Mouse (Mus musculus): ENCODE results near the gene Usp48. TPM values are rescaled to one million over a fixed set of nuclear protein-coding genes. Genes with fewer than 3 reads are reported as not detected.

Gene Usp48
- polyA plus RNA-seq, 1 experiment from 2014 or later: 39.5 TPM

GRCm38 (mm10) chr4:137633394-137633793 is 39.8 kb downstream of the Usp48 start:
- WGBS: 85% methylated on average over 4 of the region's 4 CpGs
- H3K27me3 ChIP-seq (ENCODE audit: control insufficient read depth, insufficient read depth, low read length): no peaks in the 10 kb centered on the region
- ATAC-seq (ENCODE audit: insufficient number of reproducible peaks, insufficient read depth, low FRiP score, low read depth): no peak
- H3K9ac ChIP-seq (ENCODE audit: low read length): no peak overlapping the region
- no peak overlapping the region for H3K27ac ChIP-seq (replicated peaks in 1 of 2; ENCODE audit: control insufficient read depth in 1 of 2, insufficient read depth in 1 of 2, low read depth in 2 of 2, low read length in 2 of 2)
- H3K4me3 ChIP-seq (ENCODE audit: control insufficient read depth in 1 of 2, insufficient read depth in 1 of 2, low read depth in 1 of 2, low read length in 2 of 2): no peak overlapping the region
- no peaks in the 10 kb centered on the region for H3K9me3 ChIP-seq (ENCODE audit: control insufficient read depth, low read length)
- H3K4me2 ChIP-seq (ENCODE audit: low read length): no peak overlapping the region
- H3K36me3 ChIP-seq (ENCODE audit: control insufficient read depth, insufficient read depth, low read length): peaks cover 97% of the 10 kb centered on the region
- peaks cover 3 to 6% of the 10 kb centered on the region in 2 experiments; a peak in 3 of 4 replicates for H3K4me1 ChIP-seq (ENCODE audit: control insufficient read depth in 2 of 2, insufficient read depth in 2 of 2, low read length in 2 of 2)

GRCm38 (mm10) chr4:137636597-137636996 is 43.0 kb downstream of the Usp48 start:
- Histone ChIP-seq H3K4me1 (ENCODE audit: control insufficient read depth in 2 of 2, insufficient read depth in 2 of 2, low read length in 2 of 2) (peaks cover 1 to 5% of the 10 kb centered on the region in 2 experiments; a peak in 3 of 4 replicates), H3K36me3 (ENCODE audit: control insufficient read depth, insufficient read depth, low read length) (peaks cover 94% of the 10 kb centered on the region), H3K27me3 (ENCODE audit: control insufficient read depth, insufficient read depth, low read length) (no peaks in the 10 kb centered on the region), H3K9me3 (ENCODE audit: control insufficient read depth, low read length) (no peaks in the 10 kb centered on the region), H3K27ac (replicated peaks in 1 of 2; ENCODE audit: control insufficient read depth in 1 of 2, insufficient read depth in 1 of 2, low read depth in 2 of 2, low read length in 2 of 2) (no peak overlapping the region), H3K9ac (ENCODE audit: low read length) (no peak overlapping the region), H3K4me2 (ENCODE audit: low read length) (no peak overlapping the region), H3K4me3 (ENCODE audit: control insufficient read depth in 1 of 2, insufficient read depth in 1 of 2, low read depth in 1 of 2, low read length in 2 of 2) (no peak overlapping the region)
- ATAC-seq (ENCODE audit: insufficient number of reproducible peaks, insufficient read depth, low FRiP score, low read depth): no peak
- 90% methylated on average over 3 of the region's 3 CpGs for WGBS

- WGBS: 73% methylated on average over 5 of the region's 5 CpGs
- Histone ChIP-seq H3K36me3 (ENCODE audit: control insufficient read depth, insufficient read depth, low read length) (peaks cover 82% of the 10 kb centered on the region), H3K9ac (ENCODE audit: low read length) (no peak overlapping the region), H3K9me3 (ENCODE audit: control insufficient read depth, low read length) (no peaks in the 10 kb centered on the region), H3K4me3 (ENCODE audit: control insufficient read depth in 1 of 2, insufficient read depth in 1 of 2, low read depth in 1 of 2, low read length in 2 of 2) (no peak overlapping the region), H3K27ac (replicated peaks in 1 of 2; ENCODE audit: control insufficient read depth in 1 of 2, insufficient read depth in 1 of 2, low read depth in 2 of 2, low read length in 2 of 2) (no peak overlapping the region), H3K4me1 (ENCODE audit: control insufficient read depth in 2 of 2, insufficient read depth in 2 of 2, low read length in 2 of 2) (no peaks in the 10 kb centered on the region), H3K27me3 (ENCODE audit: control insufficient read depth, insufficient read depth, low read length) (no peaks in the 10 kb centered on the region), H3K4me2 (ENCODE audit: low read length) (no peak overlapping the region)
- ATAC-seq (ENCODE audit: insufficient number of reproducible peaks, insufficient read depth, low FRiP score, low read depth): no peak
These were observed 48.0 kb downstream of the Usp48 start for GRCm38 (mm10) chr4:137641556-137641955.

- ATAC-seq (ENCODE audit: insufficient number of reproducible peaks, insufficient read depth, low FRiP score, low read depth): no peak
These were observed 48.5 kb downstream of the Usp48 start for GRCm38 (mm10) chr4:137642101-137642500.

GRCm38 (mm10) chr4:137643459-137643858 is 49.9 kb downstream of the Usp48 start:
- peaks cover 82% of the 10 kb centered on the region for H3K36me3 ChIP-seq (ENCODE audit: control insufficient read depth, insufficient read depth, low read length)
- no peak overlapping the region for H3K4me2 ChIP-seq (ENCODE audit: low read length)
- no peak overlapping the region for H3K4me3 ChIP-seq (ENCODE audit: control insufficient read depth in 1 of 2, insufficient read depth in 1 of 2, low read depth in 1 of 2, low read length in 2 of 2)
- H3K27me3 ChIP-seq (ENCODE audit: control insufficient read depth, insufficient read depth, low read length): no peaks in the 10 kb centered on the region
- ATAC-seq (ENCODE audit: insufficient number of reproducible peaks, insufficient read depth, low FRiP score, low read depth): no peak
- H3K9me3 ChIP-seq (ENCODE audit: control insufficient read depth, low read length): no peaks in the 10 kb centered on the region
- WGBS: 83% methylated on average over 2 of the region's 2 CpGs
- H3K27ac ChIP-seq (replicated peaks in 1 of 2; ENCODE audit: control insufficient read depth in 1 of 2, insufficient read depth in 1 of 2, low read depth in 2 of 2, low read length in 2 of 2): no peak overlapping the region
- no peaks in the 10 kb centered on the region for H3K4me1 ChIP-seq (ENCODE audit: control insufficient read depth in 2 of 2, insufficient read depth in 2 of 2, low read length in 2 of 2)
- no peak overlapping the region for H3K9ac ChIP-seq (ENCODE audit: low read length)

More at GRCm38 (mm10) chr4:137642101-137642500, 48.5 kb downstream of the Usp48 start:
- H3K27me3 ChIP-seq (ENCODE audit: control insufficient read depth, insufficient read depth, low read length): no peaks in the 10 kb centered on the region
- no peak overlapping the region for H3K4me2 ChIP-seq (ENCODE audit: low read length)
- no peak overlapping the region for H3K9ac ChIP-seq (ENCODE audit: low read length)
- H3K36me3 ChIP-seq (ENCODE audit: control insufficient read depth, insufficient read depth, low read length): peaks cover 82% of the 10 kb centered on the region
- H3K4me3 ChIP-seq (ENCODE audit: control insufficient read depth in 1 of 2, insufficient read depth in 1 of 2, low read depth in 1 of 2, low read length in 2 of 2): no peak overlapping the region
- H3K9me3 ChIP-seq (ENCODE audit: control insufficient read depth, low read length): no peaks in the 10 kb centered on the region
- 95% methylated on average over 2 of the region's 2 CpGs for WGBS
- H3K4me1 ChIP-seq (ENCODE audit: control insufficient read depth in 2 of 2, insufficient read depth in 2 of 2, low read length in 2 of 2): no peaks in the 10 kb centered on the region
- no peak overlapping the region for H3K27ac ChIP-seq (replicated peaks in 1 of 2; ENCODE audit: control insufficient read depth in 1 of 2, insufficient read depth in 1 of 2, low read depth in 2 of 2, low read length in 2 of 2)

- no peak overlapping the region for H3K4me3 ChIP-seq (ENCODE audit: control insufficient read depth in 1 of 2, insufficient read depth in 1 of 2, low read depth in 1 of 2, low read length in 2 of 2)
These were observed 52.7 kb downstream of the Usp48 start for GRCm38 (mm10) chr4:137646262-137646661.

GRCm38 (mm10) chr4:137647648-137648047 is 54.1 kb downstream of the Usp48 start:
- ATAC-seq (ENCODE audit: insufficient number of reproducible peaks, insufficient read depth, low FRiP score, low read depth): no peak
- Histone ChIP-seq H3K36me3 (ENCODE audit: control insufficient read depth, insufficient read depth, low read length) (peaks cover 93% of the 10 kb centered on the region), H3K4me1 (ENCODE audit: control insufficient read depth in 2 of 2, insufficient read depth in 2 of 2, low read length in 2 of 2) (no peaks in the 10 kb centered on the region), H3K27me3 (ENCODE audit: control insufficient read depth, insufficient read depth, low read length) (no peaks in the 10 kb centered on the region), H3K4me3 (ENCODE audit: control insufficient read depth in 1 of 2, insufficient read depth in 1 of 2, low read depth in 1 of 2, low read length in 2 of 2) (no peak overlapping the region), H3K9ac (ENCODE audit: low read length) (no peak overlapping the region), H3K4me2 (ENCODE audit: low read length) (no peak overlapping the region), H3K27ac (replicated peaks in 1 of 2; ENCODE audit: control insufficient read depth in 1 of 2, insufficient read depth in 1 of 2, low read depth in 2 of 2, low read length in 2 of 2) (no peak overlapping the region), H3K9me3 (ENCODE audit: control insufficient read depth, low read length) (no peaks in the 10 kb centered on the region)
- WGBS: 81% methylated on average over 6 of the region's 6 CpGs

More at GRCm38 (mm10) chr4:137646262-137646661, 52.7 kb downstream of the Usp48 start:
- Histone ChIP-seq H3K4me2 (ENCODE audit: low read length) (no peak overlapping the region), H3K9ac (ENCODE audit: low read length) (no peak overlapping the region), H3K36me3 (ENCODE audit: control insufficient read depth, insufficient read depth, low read length) (peaks cover 83% of the 10 kb centered on the region), H3K27me3 (ENCODE audit: control insufficient read depth, insufficient read depth, low read length) (no peaks in the 10 kb centered on the region), H3K27ac (replicated peaks in 1 of 2; ENCODE audit: control insufficient read depth in 1 of 2, insufficient read depth in 1 of 2, low read depth in 2 of 2, low read length in 2 of 2) (no peak overlapping the region), H3K9me3 (ENCODE audit: control insufficient read depth, low read length) (no peaks in the 10 kb centered on the region), H3K4me1 (ENCODE audit: control insufficient read depth in 2 of 2, insufficient read depth in 2 of 2, low read length in 2 of 2) (no peaks in the 10 kb centered on the region)
- no peak for ATAC-seq (ENCODE audit: insufficient number of reproducible peaks, insufficient read depth, low FRiP score, low read depth)

- H3K27me3 ChIP-seq (ENCODE audit: control insufficient read depth, insufficient read depth, low read length): no peaks in the 10 kb centered on the region
- 93% methylated on average over 9 of the region's 9 CpGs for WGBS
- no peak overlapping the region for H3K9ac ChIP-seq (ENCODE audit: low read length)
- H3K4me3 ChIP-seq (ENCODE audit: control insufficient read depth in 1 of 2, insufficient read depth in 1 of 2, low read depth in 1 of 2, low read length in 2 of 2): no peak overlapping the region
- no peak overlapping the region for H3K4me2 ChIP-seq (ENCODE audit: low read length)
- peaks cover 94% of the 10 kb centered on the region for H3K36me3 ChIP-seq (ENCODE audit: control insufficient read depth, insufficient read depth, low read length)
- ATAC-seq (ENCODE audit: insufficient number of reproducible peaks, insufficient read depth, low FRiP score, low read depth): no peak
- no peaks in the 10 kb centered on the region for H3K4me1 ChIP-seq (ENCODE audit: control insufficient read depth in 2 of 2, insufficient read depth in 2 of 2, low read length in 2 of 2)
- no peak overlapping the region for H3K27ac ChIP-seq (replicated peaks in 1 of 2; ENCODE audit: control insufficient read depth in 1 of 2, insufficient read depth in 1 of 2, low read depth in 2 of 2, low read length in 2 of 2)
- no peaks in the 10 kb centered on the region for H3K9me3 ChIP-seq (ENCODE audit: control insufficient read depth, low read length)
These were observed 54.7 kb downstream of the Usp48 start for GRCm38 (mm10) chr4:137648230-137648629.
